8 mouse cellular contexts compared by ENCODE assay signal in the genomic region with DNA sequence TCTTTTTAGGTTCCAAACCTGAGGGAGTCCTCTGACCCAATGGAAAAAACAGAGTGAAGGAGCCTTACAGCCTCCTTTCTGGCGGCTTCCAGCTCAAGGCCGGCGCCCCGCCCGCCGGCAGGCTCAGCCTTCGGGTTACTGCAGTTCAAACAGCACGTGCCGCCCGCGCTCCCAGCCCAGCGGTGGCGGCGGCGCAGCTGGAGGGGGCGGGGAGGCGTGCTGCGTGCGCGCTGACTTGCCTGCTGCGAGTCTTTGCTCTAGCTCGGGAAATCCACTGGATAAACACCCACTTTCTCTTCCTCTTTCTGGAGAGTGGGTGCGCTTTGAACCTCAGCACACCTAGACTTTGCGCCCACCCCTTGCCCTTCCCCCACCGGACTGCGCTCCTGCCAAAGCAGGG. TPM values are rescaled to one million over a fixed set of nuclear protein-coding genes. Genes with fewer than 3 reads are reported as not detected.
A peak's percentile ranks its signal among the peaks of the same experiment; 100 is the strongest.
DNase-seq lines count a peak whose midpoint lies in the region; ATAC-seq and TF ChIP-seq lines count a peak whose summit lies in the region.

No protein-coding gene starts in this region.

- H3K4me3 ChIP-seq in forebrain, embryonic 13.5 days, result peak overlapping the region; percentile 35
- peak overlapping the region; percentile 28 for H3K4me3 ChIP-seq in lung, postnatal 0 days (ENCODE audit: low read depth, low read length)

- peak; percentile 43 for ATAC-seq in forebrain, embryonic 13.5 days
- peak; percentile 86 for ATAC-seq in lung, postnatal 0 days

- peaks cover 96% of the 10 kb centered on the region for H3K27me3 ChIP-seq in forebrain, embryonic 13.5 days
- H3K27me3 ChIP-seq in lung, postnatal 0 days (replicated peaks; ENCODE audit: insufficient read depth, low read length), result peaks cover 37% of the 10 kb centered on the region; the same call in 1 of the 2 replicates

- H3K27ac ChIP-seq in forebrain, embryonic 13.5 days, result no peak overlapping the region
- H3K27ac ChIP-seq in lung, postnatal 0 days (ENCODE audit: low read length), result no peak overlapping the region

- under 1% methylated on average over 26 of the region's 26 CpGs for WGBS in forebrain, embryonic 13.5 days
- under 1% methylated on average over 25 of the region's 26 CpGs for WGBS in lung, postnatal 0 days

- H3K9me3 ChIP-seq in forebrain, embryonic 13.5 days (replicated peaks), result no peaks in the 10 kb centered on the region
- H3K9me3 ChIP-seq in lung, postnatal 0 days (ENCODE audit: low read length), result no peaks in the 10 kb centered on the region

- DNase-seq in spleen, postnatal 36 days (ENCODE audit: low spot score in 2 of 2), result peak; percentile 32 to 35
- DNase-seq in spleen, postnatal 14 days (ENCODE audit: low spot score in 2 of 2), result no peak
- DNase-seq in heart, postnatal 10 days, result peak; percentile 83 to 85
- peak; percentile 82 for DNase-seq in kidney, postnatal 14 days
- peak; percentile 88 for DNase-seq in lung, postnatal 0 days (ENCODE audit: low spot score)
- peak; percentile 53 to 59 for DNase-seq in right cerebral cortex, adult 2 months (ENCODE audit: low spot score in 2 of 2)
- DNase-seq in yolk sac, embryonic 10.5 days (ENCODE audit: low spot score), result peak; percentile 76

- peak overlapping the region; percentile 87 for H3K4me2 ChIP-seq in forebrain, embryonic 13.5 days
- H3K4me2 ChIP-seq in lung, postnatal 0 days (replicated peaks; ENCODE audit: low read depth, low read length), result peak overlapping the region; percentile 78

- TF ChIP-seq CTCF in lung, postnatal 0 days (IDR thresholded peaks at IDR 0.05), result no peak

- TF ChIP-seq EP300 in lung, postnatal 0 days (IDR thresholded peaks at IDR 0.05), result no peak

- intact Hi-C loops in heart, postnatal 10 days (cut with DNase I), result no loop called here

- H3K4me1 ChIP-seq in forebrain, embryonic 13.5 days, result peaks cover 54% of the 10 kb centered on the region
- H3K4me1 ChIP-seq in lung, postnatal 0 days (ENCODE audit: insufficient read depth, low read depth, low read length), result peaks cover 40% of the 10 kb centered on the region

- no peak overlapping the region for H3K9ac ChIP-seq in forebrain, embryonic 13.5 days
- no peak overlapping the region for H3K9ac ChIP-seq in lung, postnatal 0 days (replicated peaks; ENCODE audit: low read depth)

- H3K36me3 ChIP-seq in forebrain, embryonic 13.5 days (ENCODE audit: poor library complexity, severe bottlenecking), result no peaks in the 10 kb centered on the region
- H3K36me3 ChIP-seq in lung, postnatal 0 days (ENCODE audit: insufficient read depth, low read length), result no peaks in the 10 kb centered on the region

RNA-seq across cellular contexts. Expression of a gene that starts 10.3 kb away (rescaled TPM):
- 0.63 and 2.9 TPM in 2 replicates for polyA plus RNA-seq in forebrain, embryonic 13.5 days (2015; fragmentation: Nextera tagmentation; extraction: Ambion mirVana)
- total RNA-seq in heart, postnatal 10 days (2021), result 1 to 10 TPM; 1.8 to 2.0 TPM
- 2.6 and 7.7 TPM in 2 replicates for polyA plus RNA-seq in lung, postnatal 0 days (2015; fragmentation: Nextera tagmentation; extraction: Ambion mirVana)

Comparison
In these comparisons a context has a peak if more than half of its experiments do, and no peak if none do; other contexts are left out.
1. DNase-seq: peak in spleen, postnatal 36 days (2 of 2), heart, postnatal 10 days (2 of 2), kidney, postnatal 14 days (single experiment), lung, postnatal 0 days (single experiment), right cerebral cortex, adult 2 months (2 of 2) and yolk sac, embryonic 10.5 days (single experiment); none in spleen, postnatal 14 days (0 of 2).